25 mouse cellular contexts compared by ENCODE assay signal in genomic region chr5:119597530-119597929, GRCm38 (mm10).
DNase-seq lines count a peak whose midpoint lies in the region; ATAC-seq lines count a peak whose summit lies in the region.
"Had no signal": no experiment of that assay in that cellular context is flagged by ENCODE, and none has a peak within 500 bp of the region (broad histone marks: within the 10 kb centered on the region; RNA-seq: fewer than 3 reads in every experiment).

No protein-coding gene starts in this region.

- peaks cover 25% of the 10 kb centered on the region for H3K4me1 ChIP-seq in embryonic facial prominence, embryonic 13.5 days
- peaks cover 14% of the 10 kb centered on the region for H3K4me1 ChIP-seq in embryonic facial prominence, embryonic 10.5 days
- peaks cover 19% of the 10 kb centered on the region for H3K4me1 ChIP-seq in lung, embryonic 15.5 days
- peaks cover 34% of the 10 kb centered on the region for H3K4me1 ChIP-seq in limb, embryonic 10.5 days
- H3K4me1 ChIP-seq: embryonic facial prominence, embryonic 12.5 days; forebrain, embryonic 10.5 days; forebrain, embryonic 12.5 days had no signal

- no peaks in the 10 kb centered on the region for H3K36me3 ChIP-seq in embryonic facial prominence, embryonic 13.5 days
- no peaks in the 10 kb centered on the region for H3K36me3 ChIP-seq in embryonic facial prominence, embryonic 10.5 days (replicated peaks)
- no peaks in the 10 kb centered on the region for H3K36me3 ChIP-seq in lung, embryonic 15.5 days
- H3K36me3 ChIP-seq in limb, embryonic 10.5 days: no peaks in the 10 kb centered on the region
- H3K36me3 ChIP-seq: embryonic facial prominence, embryonic 12.5 days; embryonic facial prominence, embryonic 15.5 days; forebrain, embryonic 10.5 days; forebrain, embryonic 12.5 days; G1E had no signal

- no peak for ATAC-seq in embryonic facial prominence, embryonic 13.5 days (ENCODE audit: insufficient number of reproducible peaks, insufficient read depth, low FRiP score, low TSS enrichment, low read depth)
- no peak for ATAC-seq in lung, embryonic 15.5 days (ENCODE audit: borderline replicate concordance, extremely low read depth, low FRiP score, low TSS enrichment)
- ATAC-seq: activated CD4-positive, CD25-positive, alpha-beta regulatory T cell, adult 4 months; CD4-positive, CD25-positive, alpha-beta regulatory T cell, adult 4 months; forebrain, embryonic 14.5 days; forebrain, embryonic 16.5 days; Patski had no signal

- peak overlapping the region; percentile 44; the same call in 1 of the 2 replicates for H3K27ac ChIP-seq in embryonic facial prominence, embryonic 13.5 days
- no peak overlapping the region for H3K27ac ChIP-seq in embryonic facial prominence, embryonic 10.5 days (replicated peaks)
- peak overlapping the region; percentile 58; the same call in 1 of the 2 replicates for H3K27ac ChIP-seq in lung, embryonic 15.5 days
- 0 out of 2 replicates have a peak overlapping the region, but pooled peaks have one; percentile 21 for H3K27ac ChIP-seq in limb, embryonic 10.5 days
- H3K27ac ChIP-seq: embryonic facial prominence, embryonic 15.5 days; forebrain, embryonic 10.5 days; forebrain, embryonic 12.5 days had no signal

- H3K9me3 ChIP-seq in embryonic facial prominence, embryonic 13.5 days: no peaks in the 10 kb centered on the region
- H3K9me3 ChIP-seq in embryonic facial prominence, embryonic 10.5 days: no peaks in the 10 kb centered on the region
- no peaks in the 10 kb centered on the region for H3K9me3 ChIP-seq in lung, embryonic 15.5 days
- no peaks in the 10 kb centered on the region for H3K9me3 ChIP-seq in limb, embryonic 10.5 days (replicated peaks)
- H3K9me3 ChIP-seq: embryonic facial prominence, embryonic 12.5 days; embryonic facial prominence, embryonic 15.5 days; forebrain, embryonic 10.5 days; forebrain, embryonic 12.5 days had no signal

- H3K4me3 ChIP-seq in embryonic facial prominence, embryonic 13.5 days: no peak overlapping the region
- no peak overlapping the region for H3K4me3 ChIP-seq in embryonic facial prominence, embryonic 10.5 days
- H3K4me3 ChIP-seq in lung, embryonic 15.5 days: no peak overlapping the region
- no peak overlapping the region for H3K4me3 ChIP-seq in limb, embryonic 10.5 days
- H3K4me3 ChIP-seq: embryonic facial prominence, embryonic 12.5 days; embryonic facial prominence, embryonic 15.5 days; erythroblast, embryonic 14.5 days; forebrain, embryonic 10.5 days; forebrain, embryonic 12.5 days had no signal

- WGBS in embryonic facial prominence, embryonic 13.5 days: 73% methylated on average over 3 of the region's 3 CpGs
- 90% methylated on average over 3 of the region's 3 CpGs for WGBS in embryonic facial prominence, embryonic 10.5 days
- 65% methylated on average over 3 of the region's 3 CpGs for WGBS in lung, embryonic 15.5 days
- WGBS in limb, embryonic 10.5 days: 48% methylated on average over 3 of the region's 3 CpGs

- no peaks in the 10 kb centered on the region for H3K27me3 ChIP-seq in embryonic facial prominence, embryonic 13.5 days
- H3K27me3 ChIP-seq in embryonic facial prominence, embryonic 10.5 days (replicated peaks; ENCODE audit: low read depth, poor library complexity, severe bottlenecking): no peaks in the 10 kb centered on the region
- H3K27me3 ChIP-seq in lung, embryonic 15.5 days: no peaks in the 10 kb centered on the region
- peaks cover 14% of the 10 kb centered on the region; the same call in 1 of the 2 replicates for H3K27me3 ChIP-seq in limb, embryonic 10.5 days (ENCODE audit: low read depth, poor library complexity, severe bottlenecking)
- H3K27me3 ChIP-seq: CH12.LX; embryonic facial prominence, embryonic 12.5 days; embryonic facial prominence, embryonic 15.5 days; forebrain, embryonic 12.5 days; Patski had no signal

- DNase-seq in embryonic facial prominence, embryonic 10.5 days (ENCODE audit: low spot score): no peak
- DNase-seq in lung, postnatal 36 days: no peak
- no peak for DNase-seq in limb, embryonic 10.5 days (ENCODE audit: low spot score)
- DNase-seq: B cell, adult 2 months; cerebellum, adult 11 months; cerebellum, adult 18-20 months; cerebellum, adult 8-10 months; cerebellum, adult 9-11 months; cerebellum, postnatal 14 days; cerebellum, postnatal 36 days; embryo, embryonic 11 days had no signal

- peak overlapping the region; percentile 7; the same call in 1 of the 2 replicates for H3K4me2 ChIP-seq in embryonic facial prominence, embryonic 13.5 days
- no peak overlapping the region for H3K4me2 ChIP-seq in lung, embryonic 15.5 days
- H3K4me2 ChIP-seq: embryonic facial prominence, embryonic 12.5 days; embryonic facial prominence, embryonic 15.5 days; forebrain, embryonic 12.5 days had no signal

- H3K9ac ChIP-seq in embryonic facial prominence, embryonic 13.5 days: no peak overlapping the region
- no peak overlapping the region for H3K9ac ChIP-seq in lung, embryonic 15.5 days
- H3K9ac ChIP-seq: embryonic facial prominence, embryonic 12.5 days; embryonic facial prominence, embryonic 15.5 days; forebrain, embryonic 12.5 days had no signal
